Mouse (Mus musculus): Measurements from ENCODE around the gene Tmem115. TPM values are rescaled to one million over a fixed set of nuclear protein-coding genes. Genes with fewer than 3 reads are reported as not detected.

The Tmem115 gene
- polyA plus RNA-seq (2016; fragmentation: Nextera tagmentation; extraction: Ambion mirVana): 36.5 and 44.8 TPM in 2 replicates

DNA sequence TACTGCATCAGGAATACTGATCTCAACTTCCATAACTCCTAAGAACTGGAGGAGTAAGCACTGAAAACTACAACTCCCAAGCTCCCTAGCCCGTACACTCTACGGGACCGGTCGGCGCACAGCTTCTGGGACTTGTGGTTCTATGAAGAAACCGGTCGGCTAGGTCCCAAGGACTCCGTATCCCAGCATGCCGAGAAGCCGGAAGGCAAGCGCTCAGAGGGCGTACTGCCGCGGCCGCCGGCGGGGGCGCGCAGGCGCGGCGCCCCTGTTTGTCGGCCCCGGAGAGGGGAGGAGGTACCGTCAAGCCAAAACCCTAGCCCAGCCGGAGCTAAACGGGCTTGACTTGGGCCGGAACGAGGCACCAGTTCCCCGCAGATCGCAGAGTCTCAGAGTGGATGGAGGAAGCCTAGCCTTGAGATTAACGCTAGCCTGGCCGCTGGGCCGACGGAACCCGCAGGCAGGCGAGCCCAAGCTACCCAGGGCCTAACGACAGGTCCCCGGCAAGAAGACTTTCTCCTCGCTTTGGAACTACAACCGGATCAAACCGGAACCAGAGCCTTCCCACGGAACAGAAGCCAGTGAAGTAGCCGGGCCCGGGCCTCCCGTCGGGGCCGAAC lies at the start of gene Tmem115:
TSS of gene Tmem115 (plus strand) at position 155 of the 617 bp plus-strand sequence.
- Histone ChIP-seq H3K27me3 (ENCODE audit: insufficient read depth, poor library complexity, severe bottlenecking) (peaks cover 16% of the 10 kb centered on the region; the same call in 1 of the 2 replicates), H3K27ac (peak within 1 kb of the TSS; percentile 88), H3K4me1 (replicated peaks) (peaks cover 38% of the 10 kb centered on the region), H3K4me3 (peak within 1 kb of the TSS; percentile 94), H3K36me3 (peaks cover 21% of the 10 kb centered on the region), H3K9me3 (no peaks in the 10 kb centered on the region)
- DNase-seq (ENCODE audit: low spot score): peak; percentile 92
- under 1% methylated on average over 48 of the region's 48 CpGs for WGBS

GRCm38 (mm10) chr9:107484302-107484701 lies 49.4 kb upstream of the Tmem115 start:
- no peak for DNase-seq (ENCODE audit: low spot score)
- H3K4me3 ChIP-seq: no peak overlapping the region
- WGBS: 79% methylated on average over 17 of the region's 17 CpGs
- no peaks in the 10 kb centered on the region for H3K36me3 ChIP-seq
- peaks cover 22% of the 10 kb centered on the region; the same call in 1 of the 2 replicates for H3K27me3 ChIP-seq (ENCODE audit: insufficient read depth, poor library complexity, severe bottlenecking)
- H3K4me1 ChIP-seq (replicated peaks): peaks cover 68% of the 10 kb centered on the region
- H3K27ac ChIP-seq: peak overlapping the region; percentile 67; the same call in 1 of the 2 replicates
- H3K9me3 ChIP-seq: no peaks in the 10 kb centered on the region

- no peaks in the 10 kb centered on the region for H3K36me3 ChIP-seq
Measured at GRCm38 (mm10) chr9:107484766-107485165, 49.0 kb upstream of the Tmem115 start.

DNA sequence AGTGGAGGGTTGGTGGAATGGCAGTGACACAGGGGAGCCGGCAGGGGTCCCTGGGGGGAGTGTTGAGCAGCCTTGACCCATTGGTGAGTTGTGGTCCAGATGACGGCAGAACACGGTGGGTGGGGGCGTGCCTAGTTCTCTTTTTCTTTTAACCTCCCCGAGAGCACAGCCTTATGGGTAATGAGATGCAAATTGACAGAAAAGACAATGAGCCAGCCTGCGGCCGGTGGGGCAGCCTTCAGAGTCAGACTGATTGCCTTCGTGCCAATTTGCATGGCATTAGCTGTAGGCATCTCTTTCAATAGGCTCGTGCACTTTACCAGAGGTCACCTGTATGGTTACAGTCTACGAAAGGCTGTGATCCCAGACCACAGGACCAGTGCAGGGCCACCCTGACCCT lies 47.7 kb upstream of the Tmem115 start:
- no peaks in the 10 kb centered on the region for H3K36me3 ChIP-seq
- no peaks in the 10 kb centered on the region for H3K9me3 ChIP-seq
- no peak overlapping the region for H3K4me3 ChIP-seq
- H3K27ac ChIP-seq: peak overlapping the region; percentile 40; the same call in 1 of the 2 replicates
- no peak for DNase-seq (ENCODE audit: low spot score)
- H3K27me3 ChIP-seq (ENCODE audit: insufficient read depth, poor library complexity, severe bottlenecking): 0 out of 2 replicates have a peak, but pooled peaks cover 17% of the 10 kb centered on the region
- peaks cover 50% of the 10 kb centered on the region for H3K4me1 ChIP-seq (replicated peaks)
- WGBS: 47% methylated on average over 10 of the region's 10 CpGs

More at GRCm38 (mm10) chr9:107484766-107485165, 49.0 kb upstream of the Tmem115 start:
- WGBS: 84% methylated on average over 6 of the region's 6 CpGs
- no peak for DNase-seq (ENCODE audit: low spot score)
- peak overlapping the region; percentile 67 for H3K27ac ChIP-seq
- H3K4me3 ChIP-seq: no peak overlapping the region
- peaks cover 22% of the 10 kb centered on the region; the same call in 1 of the 2 replicates for H3K27me3 ChIP-seq (ENCODE audit: insufficient read depth, poor library complexity, severe bottlenecking)
- no peaks in the 10 kb centered on the region for H3K9me3 ChIP-seq
- H3K4me1 ChIP-seq (replicated peaks): peaks cover 63% of the 10 kb centered on the region

DNA sequence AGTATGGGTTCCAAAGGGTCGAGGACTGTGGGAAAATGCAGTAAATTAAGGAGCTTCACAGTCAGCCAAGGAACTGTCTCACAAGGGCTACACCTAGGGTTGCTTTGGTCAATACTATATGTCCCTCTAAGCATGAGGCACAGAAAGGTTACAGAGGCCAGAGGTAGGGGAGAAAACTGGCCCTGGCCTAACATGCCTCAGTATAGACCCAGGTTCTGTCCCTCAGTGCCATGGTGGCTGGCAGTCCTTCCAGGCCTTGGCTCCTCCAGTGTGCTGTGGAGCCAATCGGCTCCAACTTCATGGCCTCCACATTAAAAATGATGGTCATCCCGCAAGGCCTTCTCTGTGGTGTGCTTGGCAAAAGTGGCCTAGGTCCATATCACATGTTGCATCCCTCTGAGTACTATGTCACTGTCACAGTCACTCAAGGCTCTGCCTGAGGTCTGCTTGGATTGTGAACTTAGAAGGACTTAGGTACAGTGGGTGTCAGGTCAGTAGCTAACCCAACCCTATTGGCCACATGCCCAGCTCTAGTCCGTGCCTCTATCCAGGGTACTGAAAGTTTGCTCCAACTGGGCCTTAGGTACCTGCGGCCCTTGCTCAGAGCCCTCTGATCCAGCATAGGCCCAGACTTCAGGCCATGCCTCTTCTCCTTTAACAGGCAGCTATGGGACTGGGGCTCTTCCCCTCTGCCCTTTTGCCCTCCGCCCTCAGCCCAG lies 47.1 kb upstream of the Tmem115 start:
- H3K27ac ChIP-seq: peak overlapping the region; percentile 40; the same call in 1 of the 2 replicates
- WGBS: 68% methylated on average over 6 of the region's 6 CpGs

GRCm38 (mm10) chr9:107490146-107490545 lies 43.6 kb upstream of the Tmem115 start:
- peaks cover 47% of the 10 kb centered on the region for H3K4me1 ChIP-seq (replicated peaks)
- H3K36me3 ChIP-seq: no peaks in the 10 kb centered on the region
- no peak for DNase-seq (ENCODE audit: low spot score)
- no peaks in the 10 kb centered on the region for H3K9me3 ChIP-seq
- H3K27ac ChIP-seq: peak overlapping the region; percentile 40; the same call in 1 of the 2 replicates
- 0 out of 2 replicates have a peak overlapping the region, but pooled peaks have one; percentile 13 for H3K4me3 ChIP-seq
- 83% methylated on average over 8 of the region's 8 CpGs for WGBS
- H3K27me3 ChIP-seq (ENCODE audit: insufficient read depth, poor library complexity, severe bottlenecking): peaks cover 9% of the 10 kb centered on the region; the same call in 1 of the 2 replicates

More for the DNA sequence above, 47.1 kb upstream of the Tmem115 start:
- DNase-seq (ENCODE audit: low spot score): no peak
- no peaks in the 10 kb centered on the region for H3K36me3 ChIP-seq
- no peak overlapping the region for H3K4me3 ChIP-seq
- H3K9me3 ChIP-seq: no peaks in the 10 kb centered on the region
- peaks cover 44% of the 10 kb centered on the region for H3K4me1 ChIP-seq (replicated peaks)
- H3K27me3 ChIP-seq (ENCODE audit: insufficient read depth, poor library complexity, severe bottlenecking): 0 out of 2 replicates have a peak, but pooled peaks cover 17% of the 10 kb centered on the region

DNA sequence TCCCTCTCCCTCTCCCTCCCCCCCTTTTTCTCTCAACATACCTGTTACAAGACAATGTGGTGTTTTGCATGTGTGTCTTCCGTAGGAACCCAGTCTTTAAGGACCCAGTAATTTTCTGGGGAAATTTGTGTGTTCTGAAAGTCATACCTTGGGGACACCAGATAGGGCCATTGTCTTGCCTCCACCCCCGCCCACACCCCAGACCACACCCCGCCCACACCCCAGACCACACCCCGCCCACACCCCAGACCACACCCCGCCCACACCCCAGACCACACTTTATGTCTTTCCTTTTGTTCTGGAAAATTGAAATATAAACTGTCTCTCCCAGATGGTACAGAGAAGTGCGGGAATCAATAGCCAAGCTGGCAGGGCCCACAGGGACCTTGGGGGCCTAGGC lies 43.1 kb upstream of the Tmem115 start:
- Histone ChIP-seq H3K4me1 (replicated peaks) (peaks cover 43% of the 10 kb centered on the region), H3K4me3 (no peak overlapping the region), H3K27me3 (ENCODE audit: insufficient read depth, poor library complexity, severe bottlenecking) (peaks cover 9% of the 10 kb centered on the region; the same call in 1 of the 2 replicates), H3K9me3 (no peaks in the 10 kb centered on the region), H3K36me3 (no peaks in the 10 kb centered on the region), H3K27ac (peak overlapping the region; percentile 40; the same call in 1 of the 2 replicates)
- DNase-seq (ENCODE audit: low spot score): no peak
- WGBS: 69% methylated on average over 6 of the region's 6 CpGs

DNA sequence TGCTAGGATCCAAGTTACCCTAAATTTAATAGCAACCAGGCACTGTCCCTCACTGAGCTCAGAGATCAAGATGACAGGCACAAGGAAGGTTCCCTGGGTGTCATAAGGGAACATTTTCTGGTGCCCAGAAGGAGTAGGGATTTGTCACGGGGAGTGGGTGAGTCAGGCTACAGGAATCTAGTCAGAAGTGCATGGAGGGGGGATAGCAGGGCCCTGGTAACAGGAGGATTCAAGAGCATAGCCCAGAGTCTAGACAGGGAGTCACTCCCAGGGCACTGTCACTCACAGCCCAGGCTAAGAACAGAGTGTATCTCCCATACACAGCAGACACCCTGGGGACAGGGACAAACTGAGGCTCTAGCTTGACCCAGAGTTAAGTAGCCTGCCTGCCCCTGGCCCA lies 40.2 kb upstream of the Tmem115 start:
- Histone ChIP-seq H3K27ac (no peak overlapping the region), H3K4me1 (replicated peaks) (peaks cover 23% of the 10 kb centered on the region)
- 60% methylated on average over 1 of the region's 1 CpGs for WGBS

DNA sequence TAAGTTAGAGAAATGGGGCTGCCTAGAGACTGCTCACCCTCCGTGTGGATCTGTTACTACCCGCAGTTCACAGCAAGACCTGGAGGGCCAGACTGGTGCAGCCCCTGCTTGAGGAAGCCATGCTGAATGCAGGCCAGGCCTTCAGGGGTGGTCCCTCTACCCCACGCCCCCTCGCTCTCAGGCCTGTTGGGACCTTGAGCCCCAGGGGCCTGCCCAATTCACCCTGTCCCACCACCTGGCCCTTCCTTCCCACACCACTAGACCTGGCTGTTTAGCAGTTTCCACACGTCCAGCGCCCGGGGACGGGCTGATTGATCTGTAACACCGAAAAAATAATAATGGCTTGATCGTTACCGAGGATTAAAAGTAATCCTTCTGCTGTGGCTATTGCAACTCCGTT lies 39.5 kb upstream of the Tmem115 start:
- 76% methylated on average over 12 of the region's 12 CpGs for WGBS
- Histone ChIP-seq H3K27ac (no peak overlapping the region), H3K4me1 (replicated peaks) (peaks cover 23% of the 10 kb centered on the region)

More for the DNA sequence above, 40.2 kb upstream of the Tmem115 start:
- DNase-seq (ENCODE audit: low spot score): no peak
- H3K4me3 ChIP-seq: no peak overlapping the region
- H3K27me3 ChIP-seq (ENCODE audit: insufficient read depth, poor library complexity, severe bottlenecking): peaks cover 3% of the 10 kb centered on the region; the same call in 1 of the 2 replicates
- no peaks in the 10 kb centered on the region for H3K36me3 ChIP-seq
- no peaks in the 10 kb centered on the region for H3K9me3 ChIP-seq

DNA sequence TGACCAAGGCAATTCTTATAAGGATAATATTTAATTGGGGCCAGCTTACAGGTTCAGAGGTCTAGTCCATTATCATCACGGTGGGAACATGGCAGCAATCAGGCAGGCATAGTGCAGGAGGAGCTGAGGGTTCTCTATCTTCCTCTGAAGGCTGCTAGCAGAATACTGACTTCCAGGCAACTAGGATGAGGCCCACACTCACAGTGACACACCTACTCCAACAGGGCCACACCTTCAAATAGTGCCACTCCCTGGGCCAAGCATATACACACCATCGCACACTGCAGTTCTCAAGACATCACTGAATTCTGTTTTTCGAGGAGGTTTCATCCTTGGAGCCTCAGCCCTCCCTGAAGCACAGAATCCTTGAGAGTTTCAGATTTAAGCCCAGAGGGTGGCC lies 37.4 kb upstream of the Tmem115 start:
- Histone ChIP-seq H3K27ac (no peak overlapping the region), H3K36me3 (no peaks in the 10 kb centered on the region), H3K4me3 (no peak overlapping the region), H3K27me3 (ENCODE audit: insufficient read depth, poor library complexity, severe bottlenecking) (peaks cover 3% of the 10 kb centered on the region; the same call in 1 of the 2 replicates), H3K9me3 (no peaks in the 10 kb centered on the region), H3K4me1 (replicated peaks) (peaks cover 23% of the 10 kb centered on the region)
- 87% methylated on average over 3 of the region's 3 CpGs for WGBS
- DNase-seq (ENCODE audit: low spot score): no peak

More for the DNA sequence above, 39.5 kb upstream of the Tmem115 start:
- no peak for DNase-seq (ENCODE audit: low spot score)
- no peaks in the 10 kb centered on the region for H3K36me3 ChIP-seq
- peaks cover 3% of the 10 kb centered on the region; the same call in 1 of the 2 replicates for H3K27me3 ChIP-seq (ENCODE audit: insufficient read depth, poor library complexity, severe bottlenecking)
- no peaks in the 10 kb centered on the region for H3K9me3 ChIP-seq
- no peak overlapping the region for H3K4me3 ChIP-seq

- H3K9me3 ChIP-seq: no peaks in the 10 kb centered on the region
- H3K27me3 ChIP-seq (ENCODE audit: insufficient read depth, poor library complexity, severe bottlenecking): no peaks in the 10 kb centered on the region
- H3K27ac ChIP-seq: 0 out of 2 replicates have a peak overlapping the region, but pooled peaks have one; percentile 19
- H3K4me1 ChIP-seq (replicated peaks): 0 out of 2 replicates have a peak, but pooled peaks cover 2% of the 10 kb centered on the region
- no peak for DNase-seq (ENCODE audit: low spot score)
- 94% methylated on average over 3 of the region's 3 CpGs for WGBS
- H3K36me3 ChIP-seq: no peaks in the 10 kb centered on the region
- H3K4me3 ChIP-seq: no peak overlapping the region
Measured at GRCm38 (mm10) chr9:107500708-107501286, 32.9 kb upstream of the Tmem115 start.

- DNase-seq (ENCODE audit: low spot score): no peak
- Histone ChIP-seq H3K27me3 (ENCODE audit: insufficient read depth, poor library complexity, severe bottlenecking) (0 out of 2 replicates have a peak, but pooled peaks cover 3% of the 10 kb centered on the region), H3K36me3 (no peaks in the 10 kb centered on the region), H3K4me1 (replicated peaks) (peaks cover 9% of the 10 kb centered on the region), H3K4me3 (no peak overlapping the region), H3K9me3 (no peaks in the 10 kb centered on the region), H3K27ac (no peak overlapping the region)
- WGBS: 92% methylated on average over 12 of the region's 12 CpGs
Measured at GRCm38 (mm10) chr9:107502131-107502846, 31.5 kb upstream of the Tmem115 start.

Data from hindbrain, embryonic 10.5 days (tissue).